Mouse (Mus musculus) hindbrain, embryonic 11.5 days (tissue): ENCODE measurements around the gene Phldb2. TPM values are rescaled to one million over a fixed set of nuclear protein-coding genes. Genes with fewer than 3 reads are reported as not detected.
A peak's percentile ranks its signal among the peaks of the same experiment; 100 is the strongest.

ENCODE experiments used
- ATAC-seq: fragments of 200-750 bp; cut with Nextera tagmentation; 2 replicates; pipeline ENCODE4 v1.8.0; 2017; ENCODE audit warnings: mild to moderate bottlenecking, moderate TSS enrichment, moderate library complexity; ENCODE audit not compliant: low FRiP score
- DNase-seq: peaks from one replicate; pipeline ENCODE4 v3.0.0-alpha.2; 2015; ENCODE audit warnings: low spot score
- H3K27ac ChIP-seq: fragments of 300-500 bp; sonication (generic); 2 replicates; pipeline ENCODE4 v1.5.1; 2014; ENCODE audit warnings: mild to moderate bottlenecking, low read depth, low read length
- H3K27me3 ChIP-seq: fragments of 300-500 bp; sonication (generic); 2 replicates; pipeline ENCODE4 v1.6.1; 2014; ENCODE audit warnings: mild to moderate bottlenecking, low read length, moderate library complexity, mixed read lengths; ENCODE audit not compliant: control insufficient read depth, insufficient read depth
- H3K36me3 ChIP-seq: fragments of 300-500 bp; sonication (generic); 2 replicates; pipeline ENCODE4 v1.6.1; 2014; ENCODE audit warnings: mild to moderate bottlenecking, low read length, moderate library complexity, mixed read lengths; ENCODE audit not compliant: control insufficient read depth, insufficient read depth
- H3K4me1 ChIP-seq: fragments of 300-500 bp; sonication (generic); replicated peaks from 2 replicates; pipeline ENCODE4 v1.6.1; 2014; ENCODE audit warnings: low read length, mixed read lengths; ENCODE audit not compliant: control insufficient read depth, insufficient read depth
- H3K4me2 ChIP-seq: fragments of 300-500 bp; sonication (generic); replicated peaks from 2 replicates; pipeline ENCODE4 v1.6.1; 2014; ENCODE audit warnings: mild to moderate bottlenecking, low read depth, low read length
- H3K4me3 ChIP-seq: fragments of 300-500 bp; sonication (generic); 2 replicates; pipeline ENCODE4 v1.5.1; 2014; ENCODE audit warnings: low read depth, low read length
- H3K9ac ChIP-seq: fragments of 300-500 bp; sonication (generic); 2 replicates; pipeline ENCODE4 v1.6.1; 2014; ENCODE audit warnings: low read depth, low read length
- H3K9me3 ChIP-seq: fragments of 300-500 bp; sonication (generic); 2 replicates; pipeline ENCODE4 v1.6.1; 2016; ENCODE audit warnings: low read length; ENCODE audit not compliant: control insufficient read depth
- WGBS: fragments of 180-500 bp; shearing (Covaris S2); extraction: QIAGEN DNeasy Blood & Tissue Kit; methylation state at CpG from one replicate; pipeline ENCODE4 v1.1.7; 2014; 5-methylcytosine and 5-hydroxymethylcytosine counted together
- polyA plus RNA-seq: library from polyadenylated mRNA; unstranded; fragments of >200 nt; fragmentation: Nextera tagmentation; extraction: Ambion mirVana; gene quantifications from 2 replicates; pipeline ENCODE4 v1.2.1, GENCODE M21; 2014

The Phldb2 gene
- polyA plus RNA-seq, 1 experiment from 2014 or later = 31.5 TPM

DNA sequence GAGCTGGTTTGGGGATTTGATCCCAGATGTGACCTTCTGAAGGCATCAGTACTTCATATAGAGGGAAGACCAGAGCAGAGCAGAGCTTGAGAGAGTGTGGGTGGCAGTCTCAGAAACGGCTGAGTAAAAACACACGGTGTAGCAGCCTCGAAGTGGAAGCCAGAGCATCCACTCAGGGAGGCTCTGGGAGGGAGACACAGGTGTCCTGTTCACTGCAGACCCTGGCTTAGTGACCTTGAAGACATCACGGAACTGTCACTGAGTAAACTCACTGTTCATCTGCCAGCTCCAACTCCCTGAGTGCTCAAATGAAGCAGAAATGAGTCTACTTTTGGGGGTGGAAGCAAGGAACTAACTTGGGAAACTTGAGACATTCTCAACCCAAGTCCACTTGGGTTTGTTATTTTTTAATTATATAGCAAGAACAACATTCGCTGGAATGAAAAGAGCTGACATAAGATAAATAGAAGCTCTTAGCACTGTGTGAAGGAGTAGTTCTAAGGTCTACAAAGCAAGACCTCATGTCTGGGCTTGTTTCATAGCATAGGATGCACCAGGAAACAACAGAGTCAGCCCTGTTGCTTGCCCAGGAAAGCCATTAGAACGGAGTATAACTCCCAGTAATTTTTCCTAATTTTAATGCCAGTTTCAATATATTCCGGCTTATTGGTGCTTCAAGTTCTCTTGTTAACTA is 187.4 kb downstream of the Phldb2 start:
- no peaks in the 10 kb centered on the region for H3K36me3 ChIP-seq
- ATAC-seq (no peak), DNase-seq (no peak)
- no peak overlapping the region for H3K4me2 ChIP-seq
- no peaks in the 10 kb centered on the region for H3K9me3 ChIP-seq
- no peak overlapping the region for H3K27ac ChIP-seq
- 84% methylated on average over 7 of the region's 7 CpGs for WGBS
- no peaks in the 10 kb centered on the region for H3K4me1 ChIP-seq
- H3K9ac ChIP-seq = no peak overlapping the region
- no peak overlapping the region for H3K4me3 ChIP-seq
- H3K27me3 ChIP-seq = no peaks in the 10 kb centered on the region

- no peak overlapping the region for H3K27ac ChIP-seq
- H3K4me3 ChIP-seq = no peak overlapping the region
- H3K27me3 ChIP-seq = no peaks in the 10 kb centered on the region
- H3K9ac ChIP-seq = no peak overlapping the region
- H3K4me1 ChIP-seq = no peaks in the 10 kb centered on the region
- H3K36me3 ChIP-seq = no peaks in the 10 kb centered on the region
- H3K9me3 ChIP-seq = no peaks in the 10 kb centered on the region
- ATAC-seq = no peak
- DNase-seq = no peak
- H3K4me2 ChIP-seq = no peak overlapping the region
- WGBS = 83% methylated on average over 3 of the region's 3 CpGs
These were observed 188.3 kb downstream of the Phldb2 start for GRCm38 (mm10) chr16:45765102-45765501.

DNA sequence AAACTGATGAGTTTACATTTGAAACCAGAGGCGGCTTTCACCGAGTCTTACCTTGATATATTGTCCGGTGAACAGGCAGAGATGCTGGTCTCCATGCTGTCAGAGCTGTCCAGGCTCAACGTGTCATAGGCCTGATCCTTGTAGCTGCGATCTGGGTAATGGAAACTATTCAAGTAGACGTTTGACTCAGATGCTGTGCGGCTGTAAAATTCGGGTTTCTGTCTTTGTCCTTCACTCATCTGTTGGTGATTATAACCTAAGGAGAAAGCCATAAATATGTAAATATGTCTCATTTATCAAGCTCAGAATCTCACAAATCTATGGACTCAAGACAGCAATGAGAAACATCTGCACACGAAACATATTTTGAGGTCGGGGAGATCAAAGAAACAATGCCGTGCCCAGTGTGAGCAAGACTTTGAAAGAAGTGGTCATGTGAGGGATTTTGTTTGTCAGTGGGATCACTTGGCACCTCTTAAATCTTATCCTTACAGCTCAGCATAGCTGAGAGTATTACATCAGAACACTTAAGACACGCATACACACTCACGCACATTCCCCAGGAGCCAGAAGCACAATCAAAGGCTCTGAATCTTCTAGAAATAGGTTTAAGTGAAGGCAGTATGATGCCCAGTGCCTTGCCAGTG is 190.4 kb downstream of the Phldb2 start:
- ATAC-seq = no peak
- 85% methylated on average over 13 of the region's 13 CpGs for WGBS
- Histone ChIP-seq H3K27me3 (no peaks in the 10 kb centered on the region), H3K27ac (no peak overlapping the region), H3K9ac (no peak overlapping the region), H3K4me3 (no peak overlapping the region), H3K4me1 (no peaks in the 10 kb centered on the region), H3K36me3 (no peaks in the 10 kb centered on the region), H3K9me3 (no peaks in the 10 kb centered on the region), H3K4me2 (no peak overlapping the region)
- no peak for DNase-seq

- Histone ChIP-seq H3K27me3 (no peaks in the 10 kb centered on the region), H3K9me3 (no peaks in the 10 kb centered on the region), H3K4me1 (no peaks in the 10 kb centered on the region), H3K9ac (no peak overlapping the region), H3K4me2 (no peak overlapping the region), H3K36me3 (no peaks in the 10 kb centered on the region), H3K27ac (no peak overlapping the region), H3K4me3 (no peak overlapping the region)
- ATAC-seq = no peak
- 91% methylated on average over 1 of the region's 1 CpGs for WGBS
- no peak for DNase-seq
These were observed 192.0 kb downstream of the Phldb2 start for GRCm38 (mm10) chr16:45761425-45761824.

GRCm38 (mm10) chr16:45758726-45759269 is 194.6 kb downstream of the Phldb2 start:
- no peak overlapping the region for H3K4me3 ChIP-seq
- H3K27ac ChIP-seq = no peak overlapping the region
- WGBS = 90% methylated on average over 9 of the region's 9 CpGs
- no peak for ATAC-seq
- no peaks in the 10 kb centered on the region for H3K4me1 ChIP-seq
- H3K9ac ChIP-seq = no peak overlapping the region
- no peaks in the 10 kb centered on the region for H3K36me3 ChIP-seq
- no peak overlapping the region for H3K4me2 ChIP-seq
- H3K27me3 ChIP-seq = no peaks in the 10 kb centered on the region
- no peaks in the 10 kb centered on the region for H3K9me3 ChIP-seq
- DNase-seq = no peak

DNA sequence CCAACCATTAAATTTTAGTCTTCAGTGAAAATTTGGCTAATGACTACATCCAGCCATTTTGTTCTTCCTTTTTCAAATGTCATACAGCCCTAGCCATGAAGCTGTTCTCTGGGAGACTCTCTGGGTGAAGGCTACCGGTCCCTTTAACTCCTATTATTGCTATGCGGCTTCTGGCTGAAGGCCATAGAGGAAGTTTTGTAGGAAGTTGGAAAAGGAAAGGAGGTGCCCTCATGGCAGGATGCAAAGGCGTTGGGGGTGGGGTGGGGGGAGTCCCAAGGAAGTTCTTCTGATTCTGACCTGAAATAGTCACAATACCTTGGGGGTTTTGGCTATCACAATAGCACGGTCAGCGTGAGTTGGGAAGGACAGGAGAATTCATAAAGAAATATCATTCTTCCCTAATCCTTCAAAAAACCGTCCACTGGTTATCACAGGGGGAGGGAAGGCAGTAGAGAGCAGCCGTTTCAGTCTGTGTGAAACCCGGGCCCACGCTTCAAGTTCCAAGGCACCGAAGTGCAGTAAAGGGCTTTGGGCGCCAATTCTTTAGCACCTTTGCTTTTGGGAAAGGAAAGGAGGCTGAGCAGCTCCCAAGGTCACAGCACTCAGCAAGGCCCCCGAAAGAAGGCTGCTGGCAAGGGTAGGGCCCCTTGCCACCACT is 195.8 kb downstream of the Phldb2 start:
- Histone ChIP-seq H3K9ac (no peak overlapping the region), H3K36me3 (no peaks in the 10 kb centered on the region), H3K4me2 (no peak overlapping the region), H3K9me3 (no peaks in the 10 kb centered on the region), H3K4me3 (no peak overlapping the region), H3K27me3 (no peaks in the 10 kb centered on the region), H3K27ac (no peak overlapping the region), H3K4me1 (no peaks in the 10 kb centered on the region)
- DNase-seq = no peak
- no peak for ATAC-seq
- 89% methylated on average over 12 of the region's 12 CpGs for WGBS

DNA sequence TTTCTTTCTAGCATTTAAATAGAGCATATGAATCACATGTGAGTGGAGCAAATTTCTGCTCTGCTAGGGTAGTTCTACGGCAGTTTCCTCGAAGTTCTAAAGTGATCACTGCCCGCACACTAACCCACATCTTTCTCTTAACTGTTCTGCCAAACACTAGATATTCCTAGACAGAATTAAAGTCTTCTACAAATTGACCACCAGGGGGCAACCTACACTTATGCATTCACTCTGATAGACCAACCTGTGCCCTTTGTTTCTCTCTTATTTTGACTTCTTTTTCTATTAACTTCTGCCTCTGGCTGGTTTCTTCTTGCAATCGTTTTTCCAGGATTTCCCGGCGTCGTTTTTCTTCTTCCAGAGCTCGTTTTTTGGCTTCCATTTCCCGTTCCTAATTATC is 196.5 kb downstream of the Phldb2 start:
- no peaks in the 10 kb centered on the region for H3K9me3 ChIP-seq
- 55% methylated on average over 9 of the region's 9 CpGs for WGBS
- no peaks in the 10 kb centered on the region for H3K4me1 ChIP-seq
- DNase-seq = peak; percentile 82
- peak; percentile 75; the same call in 1 of the 2 replicates for ATAC-seq
- no peak overlapping the region for H3K9ac ChIP-seq
- H3K27me3 ChIP-seq = no peaks in the 10 kb centered on the region
- no peak overlapping the region for H3K27ac ChIP-seq
- no peaks in the 10 kb centered on the region for H3K36me3 ChIP-seq
- no peak overlapping the region for H3K4me2 ChIP-seq
- no peak overlapping the region for H3K4me3 ChIP-seq

GRCm38 (mm10) chr16:45743591-45744144 is 209.7 kb downstream of the Phldb2 start:
- H3K4me1 ChIP-seq = no peaks in the 10 kb centered on the region; the same call in 1 of the 2 replicates
- H3K36me3 ChIP-seq = no peaks in the 10 kb centered on the region
- H3K9me3 ChIP-seq = no peaks in the 10 kb centered on the region
- H3K27ac ChIP-seq = peak overlapping the region; percentile 91; the same call in 1 of the 2 replicates
- no peaks in the 10 kb centered on the region for H3K27me3 ChIP-seq
- no peak overlapping the region for H3K9ac ChIP-seq
- H3K4me2 ChIP-seq = no peak overlapping the region
- ATAC-seq (peak; percentile 9; the same call in 1 of the 2 replicates), DNase-seq (peak; percentile 23)
- 71% methylated on average over 4 of the region's 4 CpGs for WGBS
- no peak overlapping the region for H3K4me3 ChIP-seq
